Mouse (Mus musculus) MN1 (cell line): ENCODE measurements around the gene Gm4881.
A peak's percentile ranks its signal among the peaks of the same experiment; 100 is the strongest.
"Not testable (repeated sequence)": the region's sequence is repeated elsewhere in the genome, so short reads cannot be mapped to it uniquely, and the experiment has no call there.

ENCODE experiments used
- DNase-seq: peaks from one replicate; pipeline ENCODE4 v3.0.0-alpha.2; 2016; ENCODE audit warnings: low spot score

Gm4881 gene

DNA sequence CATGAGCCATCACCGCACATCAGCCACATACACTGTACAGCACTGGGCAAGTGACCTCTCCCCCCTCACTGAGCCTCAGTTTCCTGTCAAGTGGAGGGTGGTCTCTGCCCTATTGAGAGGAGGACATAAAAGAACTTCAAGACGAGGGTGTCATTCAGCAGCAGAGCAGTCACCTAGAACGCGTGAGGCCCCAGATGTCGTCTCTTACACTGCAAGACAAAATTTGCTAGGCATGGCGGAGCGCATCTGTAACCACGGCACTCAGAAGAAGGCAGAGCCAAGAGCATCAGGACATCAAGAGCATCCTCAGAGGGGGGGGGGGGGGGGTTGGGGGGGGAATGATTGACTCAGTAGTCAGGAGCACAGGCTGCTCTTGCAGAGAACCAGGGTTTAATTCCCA is 48.0 kb downstream of the Gm4881 start:
- no peak for DNase-seq

DNA sequence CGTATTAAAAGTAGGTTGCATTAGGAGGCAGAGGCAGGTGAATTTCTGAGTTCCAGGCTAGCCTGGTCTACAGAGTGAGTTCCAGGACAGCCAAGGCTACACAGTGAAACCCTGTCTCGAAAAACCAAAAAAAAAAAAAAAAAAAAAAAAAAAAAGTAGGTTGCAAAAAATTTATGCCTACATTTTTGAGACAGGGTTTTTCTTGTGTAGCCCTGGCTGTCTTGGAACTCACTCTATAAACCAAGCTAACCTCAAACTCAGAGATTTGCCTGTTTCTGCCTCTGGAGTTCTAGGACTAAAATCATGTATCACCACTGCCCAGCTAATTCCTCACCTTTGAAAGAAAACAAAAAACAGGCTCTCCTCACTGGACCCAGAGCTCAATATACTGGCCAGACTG is 48.5 kb downstream of the Gm4881 start:
- DNase-seq, result not testable (repeated sequence)

DNA sequence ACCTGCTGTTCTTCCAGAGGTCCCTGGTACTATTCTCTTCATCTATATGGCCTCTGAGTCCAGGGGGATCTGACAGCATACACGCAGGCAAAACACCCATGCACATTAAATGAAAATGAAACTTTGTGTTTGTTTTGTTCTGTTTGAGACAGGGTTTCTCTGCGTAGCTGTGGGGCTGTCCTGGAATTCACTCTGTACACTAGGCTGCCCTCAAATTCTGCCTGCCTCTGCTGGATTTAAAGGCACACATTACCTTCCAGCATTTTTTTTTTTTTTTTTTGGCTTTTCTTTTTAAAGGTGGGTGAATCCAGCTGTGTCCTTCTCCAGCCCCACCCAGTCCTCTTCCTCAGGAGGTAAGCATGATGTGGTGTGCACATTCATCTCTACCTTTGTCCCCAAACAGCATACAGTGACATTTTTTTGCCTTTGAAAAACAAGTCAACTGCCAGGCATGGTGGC is 52.1 kb downstream of the Gm4881 start:
- DNase-seq, result no peak

- no peak for DNase-seq
These were observed 52.8 kb downstream of the Gm4881 start for GRCm38 (mm10) chr7:24891241-24892124.

DNA sequence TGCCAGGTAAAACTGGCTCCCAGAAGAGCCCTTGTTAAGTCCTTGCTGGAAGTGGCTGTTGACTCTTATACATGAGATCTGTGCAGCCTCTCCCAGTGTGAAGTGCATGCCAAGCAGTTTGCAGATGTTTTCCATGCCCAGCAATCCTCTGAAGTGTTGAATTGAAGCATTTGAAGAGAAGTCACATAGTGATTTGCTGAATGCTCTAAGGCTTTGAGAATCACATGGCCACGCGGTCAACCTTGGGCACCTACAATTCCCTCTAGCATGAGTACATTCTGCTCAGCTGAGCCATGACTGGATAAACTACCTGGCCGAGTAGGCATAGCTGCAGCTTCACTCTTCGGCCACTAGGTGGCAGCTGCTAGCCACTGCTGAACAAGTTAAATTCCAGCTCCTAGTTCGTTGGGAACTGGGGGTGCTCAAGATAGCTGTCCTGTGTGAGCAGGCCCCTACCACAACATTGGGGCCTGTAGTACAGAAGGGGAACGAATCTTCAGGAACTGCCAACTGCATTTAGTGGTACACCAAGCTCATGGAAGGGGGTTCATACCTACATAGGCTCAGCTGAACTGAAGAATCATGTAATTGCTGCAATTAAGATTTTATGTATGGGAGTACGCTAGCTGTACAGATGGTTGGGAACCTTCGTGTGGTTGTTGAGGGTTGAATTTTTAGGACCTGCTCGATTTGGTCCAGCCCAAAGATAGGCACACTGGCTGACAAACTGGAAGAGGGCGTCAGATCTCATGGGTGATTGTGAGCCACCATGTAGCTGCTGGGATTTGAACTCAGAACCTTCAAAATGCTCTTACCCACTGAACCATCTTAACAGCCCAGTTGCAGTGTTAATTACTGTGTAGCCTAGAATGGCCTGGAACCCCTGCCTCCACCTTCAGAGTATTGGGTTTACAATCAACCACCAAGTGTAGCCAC is 53.7 kb downstream of the Gm4881 start:
- DNase-seq, result peak; percentile 85

DNA sequence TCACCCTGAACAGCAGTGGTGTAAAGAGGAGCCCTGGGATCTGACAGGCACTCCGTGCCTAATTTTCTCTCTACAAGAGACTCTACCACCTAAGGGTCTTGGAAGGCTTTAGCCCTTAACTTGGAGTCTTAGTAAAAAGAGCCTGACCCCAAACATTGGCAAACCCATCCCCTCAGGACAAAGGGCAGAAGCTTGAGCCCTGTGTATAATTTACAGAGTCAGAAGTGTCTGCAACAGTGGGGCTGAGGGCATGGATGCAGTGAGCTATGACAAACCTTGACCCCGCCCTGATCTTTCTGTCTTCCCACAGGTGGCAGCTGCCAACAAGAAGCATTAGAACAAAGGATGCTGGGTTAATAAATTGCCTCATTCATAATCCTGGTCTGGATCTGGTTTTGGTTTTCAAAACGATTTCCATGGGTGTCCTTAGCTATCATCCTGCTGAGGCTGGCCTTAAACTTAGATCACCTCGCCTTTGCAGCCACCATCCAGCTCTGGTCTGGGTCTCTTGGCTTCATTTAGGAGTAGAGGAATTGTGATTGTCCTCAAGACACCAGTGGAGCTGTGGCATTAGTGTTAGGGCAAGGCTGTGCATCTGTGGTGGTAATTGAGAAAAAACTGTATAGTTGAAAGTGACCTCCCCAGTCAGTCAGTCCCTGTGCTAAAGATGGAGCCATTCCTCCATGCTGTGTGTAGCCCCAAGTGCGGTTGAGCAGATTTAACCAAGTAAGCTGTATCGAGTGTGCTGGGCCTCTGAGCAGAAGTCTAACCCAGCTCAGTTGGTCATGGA is 54.7 kb downstream of the Gm4881 start:
- DNase-seq, result peak; percentile 30

- DNase-seq, result no peak
These were observed 57.2 kb downstream of the Gm4881 start for GRCm38 (mm10) chr7:24887096-24887495.

DNA sequence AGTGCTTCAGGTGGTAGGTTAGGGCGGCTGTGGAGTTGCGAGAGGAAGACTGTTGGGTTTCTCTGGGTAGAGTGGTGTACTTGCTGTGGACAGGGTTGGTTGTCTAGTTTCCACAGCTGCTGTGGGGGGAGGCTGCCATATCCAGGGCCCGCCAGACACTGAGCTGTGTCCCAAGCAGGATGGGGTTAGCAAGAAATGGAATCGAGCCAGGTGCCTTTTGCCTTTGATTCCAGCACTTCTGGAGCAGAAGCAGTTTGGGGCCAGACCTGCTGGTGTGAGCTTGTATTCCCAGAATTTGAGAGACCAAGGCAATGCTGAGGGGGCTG is 58.0 kb downstream of the Gm4881 start:
- peak; percentile 22 for DNase-seq

DNA sequence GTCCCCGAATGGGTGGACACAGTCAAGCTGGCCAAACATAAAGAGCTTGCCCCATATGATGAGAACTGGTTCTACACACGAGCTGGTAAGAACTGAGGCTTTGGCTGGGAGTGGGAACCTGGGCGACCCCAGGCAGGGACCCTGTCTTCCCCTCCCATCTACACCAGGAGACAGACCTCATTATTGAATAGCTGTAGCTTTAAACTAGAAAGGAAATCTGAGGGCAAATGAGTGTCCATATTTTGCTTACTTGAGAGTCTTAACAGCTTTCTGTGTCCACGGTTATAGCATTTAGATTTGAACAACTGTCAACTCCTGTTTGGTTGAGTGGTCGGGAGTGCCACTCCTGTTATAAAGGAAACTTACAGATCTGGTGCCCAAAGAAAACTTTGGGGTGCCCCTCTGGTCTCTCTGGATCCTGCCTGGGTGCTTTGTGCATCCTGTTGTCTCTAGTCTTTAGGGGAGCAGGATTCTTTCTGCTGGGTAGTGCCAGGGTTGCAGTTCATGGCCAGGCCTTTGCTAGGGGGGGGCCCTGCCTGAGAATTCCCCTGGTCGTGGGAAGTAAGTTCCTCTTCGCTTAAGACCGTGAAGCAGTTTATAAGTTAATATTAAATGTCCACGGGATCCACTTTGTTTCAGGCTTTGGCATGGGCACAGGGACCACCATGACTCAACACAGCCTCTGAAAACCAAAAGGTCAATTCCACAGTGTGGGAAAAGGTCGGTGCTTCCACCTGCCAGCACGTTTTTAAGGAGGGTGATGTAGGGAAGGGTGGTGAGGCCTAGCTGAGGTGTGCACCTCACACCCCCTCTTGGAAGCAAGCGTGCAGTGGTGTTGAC is 58.6 kb downstream of the Gm4881 start:
- DNase-seq, result no peak

- no peak for DNase-seq
These were observed 59.5 kb downstream of the Gm4881 start for GRCm38 (mm10) chr7:24884693-24885291.

- DNase-seq, result peak; percentile 99
These were observed 60.2 kb downstream of the Gm4881 start, which contains the start of gene Rps19 for GRCm38 (mm10) chr7:24883896-24884692. Gene Rps19, plus strand, starts transcription at chr7:24884371.

DNA sequence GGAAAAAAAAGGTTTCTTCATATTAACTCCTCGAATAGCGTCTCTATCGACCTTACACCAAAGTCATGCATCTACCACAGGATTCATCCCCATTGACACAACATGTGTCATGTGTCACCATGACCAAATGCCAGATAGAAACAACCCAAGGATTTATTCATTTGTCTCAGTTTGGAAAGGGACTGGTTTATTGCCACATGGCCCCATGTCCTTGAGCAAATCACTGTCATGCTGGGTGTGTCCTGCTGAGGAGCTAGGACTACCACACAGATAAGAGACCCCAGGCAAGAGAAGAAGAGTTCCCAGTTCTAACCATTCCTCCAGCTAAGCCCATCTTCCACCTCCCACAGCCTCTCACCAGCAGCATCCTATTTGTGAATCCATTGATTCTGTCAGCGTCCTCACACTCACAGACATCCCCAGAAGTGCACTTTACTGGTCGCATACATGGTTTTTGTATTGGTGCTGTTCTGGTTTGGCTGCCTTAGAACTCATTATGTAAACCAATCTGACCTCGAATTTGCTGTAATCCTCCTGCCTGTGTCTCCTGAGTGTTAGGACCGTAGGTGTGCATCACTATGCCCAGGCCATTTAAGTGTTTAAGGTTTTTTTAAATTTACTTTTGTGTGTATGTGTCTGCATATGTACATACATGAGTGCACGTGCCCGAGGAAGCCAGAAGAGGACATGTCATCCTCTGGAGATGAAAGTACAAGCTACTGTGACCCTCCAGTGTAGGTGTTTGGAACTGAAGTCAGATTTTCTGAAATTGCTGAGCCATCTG is 61.7 kb downstream of the Gm4881 start:
- DNase-seq, result no peak

GRCm38 (mm10) chr7:24879620-24880019 is 64.7 kb downstream of the Gm4881 start:
- no peak for DNase-seq

DNA sequence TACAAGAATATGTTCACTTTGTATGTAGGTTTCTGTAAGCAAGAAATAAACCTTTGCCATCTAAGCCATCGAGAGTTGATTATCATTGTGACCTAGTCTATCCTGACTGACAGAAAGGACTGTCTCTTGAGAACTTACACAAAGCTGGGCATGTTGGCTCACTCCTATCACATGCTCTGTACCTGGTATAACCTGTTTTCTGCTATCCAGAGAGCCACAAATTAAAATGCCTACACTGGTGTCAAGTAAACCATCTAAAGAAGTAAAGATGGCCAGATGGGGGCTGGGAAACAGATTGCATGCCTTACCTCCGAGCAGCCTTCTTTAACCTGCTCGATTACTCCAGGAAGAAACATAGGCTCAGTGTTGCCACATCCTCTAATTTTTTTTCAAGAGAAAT is 66.7 kb downstream of the Gm4881 start:
- DNase-seq, result no peak
